Mouse (Mus musculus) myocyte (in vitro differentiated cells): Measurements from ENCODE around the gene Efna3.

Experiments used
- CEBPB ChIP-seq: IDR thresholded peaks from 2 replicates; pipeline ENCODE4 v1.6.1; 2011; ENCODE audit warnings: mild to moderate bottlenecking, moderate library complexity; ENCODE audit not compliant: poor library complexity, insufficient read depth, severe bottlenecking
- E2F4 ChIP-seq: IDR thresholded peaks from one replicate; pipeline ENCODE4 v1.6.1; 2011; ENCODE audit warnings: mild to moderate bottlenecking, control low read depth, moderate library complexity; ENCODE audit not compliant: insufficient read depth
- MAX ChIP-seq: IDR thresholded peaks from one replicate; pipeline ENCODE4 v1.6.1; 2011; ENCODE audit warnings: low read depth, mild to moderate bottlenecking, control low read depth
- POLR2A ChIP-seq: IDR thresholded peaks from one replicate; pipeline ENCODE4 v1.6.1; 2011; ENCODE audit warnings: low read depth, mild to moderate bottlenecking, control low read depth, moderate library complexity; ENCODE audit not compliant: insufficient read length
- POLR2AphosphoS2 ChIP-seq: IDR thresholded peaks from one replicate; pipeline ENCODE4 v1.6.1; 2011; ENCODE audit warnings: low read depth, control low read depth; ENCODE audit not compliant: insufficient read length
- TCF12 ChIP-seq: IDR thresholded peaks from one replicate; pipeline ENCODE4 v1.6.1; 2011; ENCODE audit warnings: mild to moderate bottlenecking, control low read depth; ENCODE audit not compliant: poor library complexity, insufficient read depth, severe bottlenecking
- USF1 ChIP-seq: IDR thresholded peaks from one replicate; pipeline ENCODE4 v1.6.1; 2011; ENCODE audit warnings: low read depth, mild to moderate bottlenecking, control low read depth, moderate library complexity

- TF ChIP-seq POLR2A (no peak), MAX (no peak), E2F4 (no peak), USF1 (no peak), POLR2AphosphoS2 (no peak), TCF12 (no peak), CEBPB (no peak)
Observed at GRCm38 (mm10) chr3:89327371-89327870, 4.7 kb upstream of the Efna3 start.
